Mouse (Mus musculus) hindbrain, embryonic 13.5 days (tissue): ENCODE data around the gene Bean1. TPM values are rescaled to one million over a fixed set of nuclear protein-coding genes. Genes with fewer than 3 reads are reported as not detected.

ENCODE experiments used
- ATAC-seq: fragments of 200-750 bp; cut with Nextera tagmentation; 2 replicates; pipeline ENCODE4 v1.8.0; 2017; ENCODE audit warnings: moderate TSS enrichment; ENCODE audit not compliant: low FRiP score
- H3K27ac ChIP-seq: fragments of 300-500 bp; sonication (generic); 2 replicates; pipeline ENCODE4 v1.5.1; 2015; ENCODE audit warnings: inconsistent platforms, mild to moderate bottlenecking, moderate library complexity
- H3K27me3 ChIP-seq: fragments of 300-500 bp; sonication (generic); 2 replicates; pipeline ENCODE4 v1.6.1; 2015; ENCODE audit warnings: mild to moderate bottlenecking, inconsistent platforms
- H3K36me3 ChIP-seq: fragments of 300-500 bp; sonication (generic); 2 replicates; pipeline ENCODE4 v1.6.1; 2015; ENCODE audit warnings: mild to moderate bottlenecking, inconsistent platforms
- H3K4me1 ChIP-seq: fragments of 300-500 bp; sonication (generic); replicated peaks from 2 replicates; pipeline ENCODE4 v1.6.1; 2015; ENCODE audit warnings: inconsistent platforms
- H3K4me2 ChIP-seq: fragments of 300-500 bp; sonication (generic); 2 replicates; pipeline ENCODE4 v1.6.1; 2015; ENCODE audit warnings: inconsistent platforms, mild to moderate bottlenecking, moderate library complexity
- H3K4me3 ChIP-seq: fragments of 300-500 bp; sonication (generic); 2 replicates; pipeline ENCODE4 v1.5.1; 2015; ENCODE audit warnings: mild to moderate bottlenecking, inconsistent platforms
- H3K9ac ChIP-seq: fragments of 300-500 bp; sonication (generic); 2 replicates; pipeline ENCODE4 v1.6.1; 2015; ENCODE audit warnings: mild to moderate bottlenecking, inconsistent platforms
- H3K9me3 ChIP-seq: fragments of 300-500 bp; sonication (generic); 2 replicates; pipeline ENCODE4 v1.6.1; 2016; ENCODE audit warnings: inconsistent platforms
- WGBS: fragments of 180-500 bp; shearing (Covaris S2); methylation state at CpG from one replicate; pipeline ENCODE4 v1.1.7; 2015; 5-methylcytosine and 5-hydroxymethylcytosine counted together
- polyA plus RNA-seq: library from polyadenylated mRNA; unstranded; fragments of >200 nt; fragmentation: Nextera tagmentation; extraction: Ambion mirVana; gene quantifications from 2 replicates; pipeline ENCODE4 v1.2.1, GENCODE M21; 2015

Bean1 gene
- polyA plus RNA-seq, 1 experiment from 2014 or later = 3.3 TPM

- peak overlapping the region; percentile 23; the same call in 1 of the 2 replicates for H3K27ac ChIP-seq
Observed at GRCm38 (mm10) chr8:104184905-104185304, 14.7 kb downstream of the Bean1 start.

GRCm38 (mm10) chr8:104186827-104187226 is 16.6 kb downstream of the Bean1 start:
- H3K4me2 ChIP-seq = no peak overlapping the region
- H3K4me3 ChIP-seq = no peak overlapping the region
- no peaks in the 10 kb centered on the region for H3K9me3 ChIP-seq
- no peaks in the 10 kb centered on the region for H3K36me3 ChIP-seq
- peaks cover 11% of the 10 kb centered on the region for H3K27me3 ChIP-seq
- 91% methylated on average over 4 of the region's 4 CpGs for WGBS
- ATAC-seq = no peak
- H3K27ac ChIP-seq = no peak overlapping the region
- no peak overlapping the region for H3K9ac ChIP-seq
- H3K4me1 ChIP-seq = peaks cover 19% of the 10 kb centered on the region

More at GRCm38 (mm10) chr8:104184905-104185304, 14.7 kb downstream of the Bean1 start:
- WGBS = 24% methylated on average over 6 of the region's 6 CpGs
- no peaks in the 10 kb centered on the region for H3K36me3 ChIP-seq
- no peak overlapping the region for H3K9ac ChIP-seq
- peaks cover 8% of the 10 kb centered on the region for H3K4me1 ChIP-seq
- peaks cover 11% of the 10 kb centered on the region for H3K27me3 ChIP-seq
- H3K4me2 ChIP-seq = no peak overlapping the region
- H3K9me3 ChIP-seq = no peaks in the 10 kb centered on the region
- no peak overlapping the region for H3K4me3 ChIP-seq
- peak; percentile 50; the same call in 1 of the 2 replicates for ATAC-seq

DNA sequence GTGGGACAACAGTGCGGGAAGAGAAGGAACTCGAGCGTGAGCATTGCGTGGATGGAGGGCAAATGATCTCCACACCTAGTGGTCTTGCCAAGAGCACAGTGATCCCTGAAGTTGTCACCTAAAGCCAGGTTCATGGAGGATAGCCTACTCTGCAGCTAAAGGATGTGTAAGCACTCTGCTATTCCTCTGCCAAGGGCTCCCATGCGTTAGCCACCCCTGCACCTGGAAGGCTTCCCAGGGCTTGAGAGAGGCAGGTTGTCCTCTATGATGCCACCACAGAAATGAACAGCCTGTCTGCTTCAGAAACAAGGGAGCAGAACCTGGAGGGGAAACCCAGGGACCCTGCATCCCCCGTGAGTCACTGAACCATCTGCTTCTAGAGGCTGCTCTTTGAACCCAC is 17.4 kb downstream of the Bean1 start:
- Histone ChIP-seq H3K9me3 (no peaks in the 10 kb centered on the region), H3K27me3 (peaks cover 8% of the 10 kb centered on the region), H3K36me3 (no peaks in the 10 kb centered on the region), H3K27ac (no peak overlapping the region), H3K9ac (no peak overlapping the region), H3K4me1 (peaks cover 23% of the 10 kb centered on the region), H3K4me2 (no peak overlapping the region), H3K4me3 (no peak overlapping the region)
- 92% methylated on average over 6 of the region's 6 CpGs for WGBS
- ATAC-seq = no peak

DNA sequence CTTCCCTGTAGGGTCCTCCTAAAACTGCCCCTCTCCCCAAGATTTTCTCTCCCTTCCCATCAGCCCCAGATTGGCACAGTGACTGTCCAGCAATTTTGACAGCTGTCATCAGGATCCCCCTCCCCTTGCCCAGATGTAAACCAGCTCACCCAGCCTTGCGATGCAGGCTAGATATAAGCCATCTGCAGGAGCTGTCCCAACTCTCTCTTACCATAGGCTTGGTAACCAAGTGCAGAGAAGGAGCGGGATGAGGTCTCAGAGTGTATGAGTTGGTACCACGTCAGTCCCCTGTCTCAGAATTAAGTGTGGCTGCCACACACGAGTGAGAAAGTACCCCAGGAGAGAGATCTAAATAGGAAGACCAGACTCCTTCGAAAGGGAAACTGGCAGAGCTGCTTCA is 18.2 kb downstream of the Bean1 start:
- no peaks in the 10 kb centered on the region for H3K36me3 ChIP-seq

DNA sequence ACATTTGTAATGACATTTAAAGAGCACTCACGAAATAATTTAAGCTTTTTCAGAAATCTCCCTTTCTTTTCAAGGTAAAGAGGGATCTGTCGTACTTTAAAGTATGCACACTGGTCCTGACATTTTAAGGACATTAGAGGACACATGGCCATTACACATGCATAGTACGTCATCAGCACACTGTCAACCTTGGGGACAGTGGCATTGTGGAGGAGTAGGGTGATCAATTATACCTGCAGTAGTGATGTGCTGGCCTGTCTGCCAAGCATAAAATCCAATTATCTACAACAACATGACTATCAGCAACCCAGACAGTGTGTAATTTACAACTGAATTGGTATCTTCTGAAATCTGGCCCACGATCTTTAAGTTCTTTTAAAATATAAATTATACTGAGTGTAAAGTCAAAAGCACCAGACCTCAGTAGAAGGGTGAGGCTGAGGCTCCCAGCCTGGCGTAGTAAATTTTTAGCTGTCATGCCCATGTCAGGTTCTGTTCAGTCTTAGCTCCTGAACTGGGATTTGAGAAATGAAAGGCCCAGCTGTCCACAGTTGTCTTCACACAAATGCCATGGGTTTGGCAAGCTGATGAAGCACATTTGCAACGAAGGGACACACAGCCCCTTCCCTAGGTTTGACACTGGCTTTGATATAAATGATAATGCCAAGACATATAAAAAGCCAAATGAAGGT is 20.7 kb downstream of the Bean1 start:
- WGBS = 44% methylated on average over 6 of the region's 6 CpGs
- peaks cover 8% of the 10 kb centered on the region for H3K27me3 ChIP-seq
- peak; percentile 49 for ATAC-seq

More for the DNA sequence above, 18.2 kb downstream of the Bean1 start:
- H3K9ac ChIP-seq = no peak overlapping the region
- H3K27ac ChIP-seq = no peak overlapping the region
- no peak overlapping the region for H3K4me2 ChIP-seq
- no peak for ATAC-seq
- peaks cover 23% of the 10 kb centered on the region for H3K4me1 ChIP-seq
- H3K4me3 ChIP-seq = no peak overlapping the region
- peaks cover 8% of the 10 kb centered on the region for H3K27me3 ChIP-seq
- 75% methylated on average over 5 of the region's 5 CpGs for WGBS
- no peaks in the 10 kb centered on the region for H3K9me3 ChIP-seq

DNA sequence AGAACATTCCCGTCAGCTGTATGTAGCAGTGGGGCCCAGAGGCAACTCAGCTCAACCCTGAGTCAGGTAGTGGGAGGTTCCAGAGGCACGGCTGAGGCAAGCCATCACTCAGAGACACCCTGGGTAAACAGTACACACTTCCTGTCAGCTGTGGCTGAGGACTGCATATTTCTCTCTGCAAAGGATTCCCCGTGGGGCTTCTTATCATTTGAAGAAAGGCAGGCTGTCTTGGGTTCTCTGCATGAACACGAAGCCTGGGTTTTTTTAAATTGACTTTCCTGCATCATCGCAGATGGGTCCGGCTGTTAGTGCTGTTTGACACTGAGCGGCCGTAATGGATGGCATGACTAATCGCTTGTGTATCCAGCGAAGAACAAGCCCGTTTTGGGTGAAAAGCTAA is 21.3 kb downstream of the Bean1 start:
- 15% methylated on average over 11 of the region's 11 CpGs for WGBS
- Histone ChIP-seq H3K9ac (no peak overlapping the region), H3K4me3 (no peak overlapping the region), H3K36me3 (no peaks in the 10 kb centered on the region), H3K4me1 (peaks cover 15% of the 10 kb centered on the region), H3K9me3 (no peaks in the 10 kb centered on the region), H3K27me3 (peaks cover 8% of the 10 kb centered on the region), H3K4me2 (peak overlapping the region; percentile 27), H3K27ac (peak overlapping the region; percentile 64)
- ATAC-seq = peak; percentile 82

More for the DNA sequence above, 20.7 kb downstream of the Bean1 start:
- H3K9ac ChIP-seq = no peak overlapping the region
- no peak overlapping the region for H3K4me3 ChIP-seq
- H3K9me3 ChIP-seq = no peaks in the 10 kb centered on the region
- H3K4me1 ChIP-seq = peaks cover 15% of the 10 kb centered on the region
- H3K27ac ChIP-seq = peak overlapping the region; percentile 64
- no peaks in the 10 kb centered on the region for H3K36me3 ChIP-seq
- H3K4me2 ChIP-seq = no peak overlapping the region

DNA sequence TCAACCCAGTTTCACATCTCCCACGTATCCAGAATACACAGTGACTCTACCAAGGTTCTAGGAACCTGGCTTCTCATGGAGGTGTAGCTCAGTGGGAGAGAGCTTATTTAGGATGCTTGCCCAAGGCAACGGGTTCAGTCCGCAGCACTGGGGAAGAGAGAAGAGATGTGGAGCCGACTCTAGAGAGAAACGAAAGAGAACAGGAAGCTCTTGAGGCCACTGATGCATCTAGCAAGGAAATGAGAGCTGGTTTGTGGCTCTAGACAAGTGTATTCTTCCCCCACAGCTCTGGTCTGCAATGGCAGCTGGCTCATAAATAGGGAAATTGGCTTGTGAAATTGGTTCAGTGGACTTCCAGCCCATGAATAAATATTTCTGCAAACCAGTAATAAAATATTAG is 29.6 kb downstream of the Bean1 start:
- H3K27me3 ChIP-seq = 0 out of 2 replicates have a peak, but pooled peaks cover 15% of the 10 kb centered on the region
- H3K36me3 ChIP-seq = no peaks in the 10 kb centered on the region
- 82% methylated on average over 5 of the region's 5 CpGs for WGBS
- H3K4me1 ChIP-seq = no peaks in the 10 kb centered on the region
- H3K9me3 ChIP-seq = no peaks in the 10 kb centered on the region
- no peak overlapping the region for H3K4me2 ChIP-seq
- H3K4me3 ChIP-seq = no peak overlapping the region
- no peak overlapping the region for H3K9ac ChIP-seq
- ATAC-seq = no peak
- no peak overlapping the region for H3K27ac ChIP-seq

- Histone ChIP-seq H3K4me1 (no peaks in the 10 kb centered on the region), H3K4me3 (no peak overlapping the region), H3K9me3 (no peaks in the 10 kb centered on the region), H3K9ac (no peak overlapping the region), H3K27me3 (0 out of 2 replicates have a peak, but pooled peaks cover 15% of the 10 kb centered on the region), H3K36me3 (no peaks in the 10 kb centered on the region), H3K4me2 (no peak overlapping the region), H3K27ac (no peak overlapping the region)
- 82% methylated on average over 3 of the region's 3 CpGs for WGBS
- ATAC-seq = no peak
Observed at GRCm38 (mm10) chr8:104201622-104202021, 31.4 kb downstream of the Bean1 start.

- Histone ChIP-seq H3K9ac (no peak overlapping the region), H3K4me1 (no peaks in the 10 kb centered on the region), H3K4me3 (no peak overlapping the region), H3K36me3 (no peaks in the 10 kb centered on the region), H3K4me2 (no peak overlapping the region), H3K9me3 (no peaks in the 10 kb centered on the region), H3K27ac (no peak overlapping the region), H3K27me3 (0 out of 2 replicates have a peak, but pooled peaks cover 15% of the 10 kb centered on the region)
- 94% methylated on average over 4 of the region's 4 CpGs for WGBS
- no peak for ATAC-seq
Observed at GRCm38 (mm10) chr8:104202320-104202719, 32.1 kb downstream of the Bean1 start.

GRCm38 (mm10) chr8:104205292-104205691 is 35.0 kb downstream of the Bean1 start:
- H3K27me3 ChIP-seq = 0 out of 2 replicates have a peak, but pooled peaks cover 15% of the 10 kb centered on the region
- H3K4me1 ChIP-seq = no peaks in the 10 kb centered on the region
- H3K27ac ChIP-seq = no peak overlapping the region
- WGBS = 32% methylated on average over 3 of the region's 3 CpGs
- H3K9me3 ChIP-seq = no peaks in the 10 kb centered on the region
- no peak overlapping the region for H3K4me2 ChIP-seq
- no peaks in the 10 kb centered on the region for H3K36me3 ChIP-seq
- H3K4me3 ChIP-seq = no peak overlapping the region
- ATAC-seq = peak; percentile 54; the same call in 1 of the 2 replicates
- H3K9ac ChIP-seq = no peak overlapping the region

- H3K9ac ChIP-seq = no peak overlapping the region
- no peak overlapping the region for H3K4me3 ChIP-seq
- H3K4me1 ChIP-seq = peaks cover 5% of the 10 kb centered on the region; the same call in 1 of the 2 replicates
- no peak overlapping the region for H3K27ac ChIP-seq
- 0 out of 2 replicates have a peak, but pooled peaks cover 12% of the 10 kb centered on the region for H3K27me3 ChIP-seq
- 92% methylated on average over 5 of the region's 5 CpGs for WGBS
- H3K36me3 ChIP-seq = no peaks in the 10 kb centered on the region; the same call in 1 of the 2 replicates
- H3K4me2 ChIP-seq = no peak overlapping the region
- ATAC-seq = no peak
- H3K9me3 ChIP-seq = no peaks in the 10 kb centered on the region
Observed at GRCm38 (mm10) chr8:104217601-104218000, 47.4 kb downstream of the Bean1 start.

DNA sequence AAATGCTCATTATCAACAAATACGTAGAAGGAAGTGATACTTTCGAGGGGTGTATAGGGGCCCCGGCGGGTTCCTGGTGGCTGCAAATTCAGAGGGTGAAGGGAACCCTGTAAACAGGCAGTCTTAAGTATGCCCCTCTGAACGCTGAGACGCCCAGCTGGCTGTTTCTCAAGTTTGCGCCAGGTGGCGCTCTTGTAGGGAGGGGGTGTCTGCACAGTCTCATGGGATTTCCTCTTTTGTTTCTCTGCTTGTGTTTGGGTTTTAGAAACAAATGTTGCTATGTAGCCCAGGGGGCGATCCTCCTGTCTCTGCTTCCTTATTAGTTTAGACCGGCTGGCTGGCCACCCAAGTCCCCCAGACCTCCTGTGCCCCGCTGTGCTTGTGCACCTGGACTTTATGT is 48.8 kb downstream of the Bean1 start:
- H3K27ac ChIP-seq = no peak overlapping the region
- H3K4me3 ChIP-seq = no peak overlapping the region
- H3K9ac ChIP-seq = no peak overlapping the region
- ATAC-seq = no peak
- peaks cover 5% of the 10 kb centered on the region; the same call in 1 of the 2 replicates for H3K4me1 ChIP-seq
- peaks cover 14% of the 10 kb centered on the region for H3K36me3 ChIP-seq
- 0 out of 2 replicates have a peak, but pooled peaks cover 6% of the 10 kb centered on the region for H3K27me3 ChIP-seq
- WGBS = 31% methylated on average over 11 of the region's 11 CpGs
- 0 out of 2 replicates have a peak, but pooled peaks cover under 1% of the 10 kb centered on the region for H3K9me3 ChIP-seq
- no peak overlapping the region for H3K4me2 ChIP-seq

GRCm38 (mm10) chr8:104219806-104220205 is 49.6 kb downstream of the Bean1 start:
- WGBS = 44% methylated on average over 5 of the region's 5 CpGs
- no peak overlapping the region for H3K4me2 ChIP-seq
- no peak overlapping the region for H3K27ac ChIP-seq
- H3K4me3 ChIP-seq = no peak overlapping the region
- H3K27me3 ChIP-seq = 0 out of 2 replicates have a peak, but pooled peaks cover 6% of the 10 kb centered on the region
- peaks cover 7% of the 10 kb centered on the region for H3K9me3 ChIP-seq
- ATAC-seq = peak; percentile 67
- peaks cover 21% of the 10 kb centered on the region for H3K36me3 ChIP-seq
- peaks cover 5% of the 10 kb centered on the region; the same call in 1 of the 2 replicates for H3K4me1 ChIP-seq
- H3K9ac ChIP-seq = no peak overlapping the region
